Mouse (Mus musculus): ENCODE measurements at regions not wholly inside any gene's neighbourhood (a gene's known extent, or its start where the extent isn't known, plus 50 kb on each side); places are given as distances from the start of the nearest gene placed in this dataset.
A peak's percentile ranks its signal among the peaks of the same experiment; 100 is the strongest.

DNA sequence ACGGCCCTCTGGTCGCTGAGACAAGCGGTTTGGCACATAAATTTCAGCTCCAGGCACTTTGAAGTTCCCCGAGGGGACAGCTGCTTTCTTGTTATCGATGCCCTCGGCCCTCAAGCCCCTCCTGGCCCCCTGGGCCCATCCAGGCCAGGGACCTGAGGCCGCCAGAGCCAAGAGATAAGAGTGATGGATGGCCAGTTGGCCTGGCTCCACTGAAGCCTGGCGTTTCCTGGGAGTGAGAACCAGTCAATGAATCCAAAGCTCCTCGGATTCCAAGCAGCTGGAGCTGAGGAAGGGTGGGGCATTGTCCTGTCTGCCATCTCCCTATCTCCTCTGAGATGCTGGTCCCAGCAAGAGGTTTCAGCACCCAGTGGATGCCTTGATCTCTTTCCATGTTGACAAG, 71.6 kb upstream of the Hand1 start:
- no peak for DNase-seq (ENCODE audit: low spot score)

- DNase-seq (ENCODE audit: low spot score) = no peak
Observed at GRCm38 (mm10) chr11:57899335-57899734, 66.7 kb upstream of the Hand1 start.

- peak; percentile 23 for DNase-seq (ENCODE audit: low spot score)
Observed at GRCm38 (mm10) chr11:57895497-57895896, 62.9 kb upstream of the Hand1 start.

GRCm38 (mm10) chr11:57882736-57883635, 50.4 kb upstream of the Hand1 start:
- no peak for DNase-seq (ENCODE audit: low spot score)

Data from retina, embryonic 14.5 days (tissue).